Mouse (Mus musculus): Measurements from ENCODE around the gene Bcl7b.
"Not testable (repeated sequence)": the region's sequence is repeated elsewhere in the genome, so short reads cannot be mapped to it uniquely, and the experiment has no call there.

Gene Bcl7b

DNA sequence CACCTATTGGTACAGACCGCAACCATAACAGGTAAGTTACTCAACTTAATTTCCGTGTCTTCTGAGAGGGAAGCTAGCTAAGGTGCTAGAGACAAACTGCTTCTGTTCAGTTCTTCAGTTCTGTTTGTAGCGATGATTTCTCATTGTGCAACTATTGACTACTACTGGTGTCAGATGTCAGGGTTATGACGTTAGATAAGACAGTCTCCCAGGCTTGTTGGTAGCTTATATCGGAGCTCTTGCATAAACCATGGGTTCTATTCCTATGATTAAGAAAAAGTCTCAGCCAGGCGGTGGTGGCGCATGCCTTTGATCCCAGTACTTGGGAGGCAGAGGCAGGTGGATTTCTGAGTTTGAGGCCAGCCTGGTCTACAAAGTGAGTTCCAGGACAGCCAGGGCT, 54.0 kb downstream of the Bcl7b start:
- DNase-seq, result no peak

- no peak for DNase-seq
These were observed 56.1 kb downstream of the Bcl7b start for GRCm38 (mm10) chr5:135224169-135224568.

GRCm38 (mm10) chr5:135225879-135226278, 57.8 kb downstream of the Bcl7b start:
- not testable (repeated sequence) for DNase-seq

GRCm38 (mm10) chr5:135230186-135230585, 62.1 kb downstream of the Bcl7b start:
- DNase-seq, result no peak
